Mouse (Mus musculus): Measurements from ENCODE around the gene Cdca3.

Gene Cdca3

GRCm38 (mm10) chr6:124863658-124864298 is 34.4 kb downstream of the Cdca3 start, which contains the start of gene Gpr162:
Gene Gpr162, minus strand, starts transcription at chr6:124863983.
- WGBS: 2% methylated on average over 36 of the region's 43 CpGs

DNA sequence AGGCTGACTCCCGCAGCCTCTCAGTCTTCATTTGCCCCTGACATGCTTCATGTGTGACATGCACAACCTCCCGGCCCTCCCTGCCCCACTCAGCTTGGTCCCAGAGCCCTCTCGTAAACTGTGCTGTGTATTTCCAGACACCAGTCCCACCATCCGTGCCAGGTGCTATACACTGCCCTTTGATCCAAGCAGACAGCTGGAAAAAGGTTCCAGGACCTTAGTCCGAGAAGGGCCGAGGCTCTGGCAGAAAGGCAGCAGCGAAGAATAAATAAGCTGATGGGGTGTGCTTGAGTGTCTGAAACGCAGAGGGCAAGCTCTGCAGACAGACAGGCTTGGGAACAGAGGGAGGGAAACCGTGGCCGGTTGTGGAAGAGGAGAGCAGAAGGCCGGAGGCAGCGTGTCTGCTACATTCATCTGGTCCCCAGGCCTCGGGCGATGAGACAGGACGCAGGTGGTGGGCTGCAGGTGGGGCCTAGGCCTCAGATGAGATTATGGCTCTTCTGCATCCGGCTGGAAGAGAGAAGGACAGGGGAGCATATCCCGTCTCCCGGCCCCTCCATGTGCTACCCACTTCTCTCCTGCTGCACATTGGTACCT is 36.5 kb downstream of the Cdca3 start:
- WGBS: 78% methylated on average over 17 of the region's 18 CpGs

DNA sequence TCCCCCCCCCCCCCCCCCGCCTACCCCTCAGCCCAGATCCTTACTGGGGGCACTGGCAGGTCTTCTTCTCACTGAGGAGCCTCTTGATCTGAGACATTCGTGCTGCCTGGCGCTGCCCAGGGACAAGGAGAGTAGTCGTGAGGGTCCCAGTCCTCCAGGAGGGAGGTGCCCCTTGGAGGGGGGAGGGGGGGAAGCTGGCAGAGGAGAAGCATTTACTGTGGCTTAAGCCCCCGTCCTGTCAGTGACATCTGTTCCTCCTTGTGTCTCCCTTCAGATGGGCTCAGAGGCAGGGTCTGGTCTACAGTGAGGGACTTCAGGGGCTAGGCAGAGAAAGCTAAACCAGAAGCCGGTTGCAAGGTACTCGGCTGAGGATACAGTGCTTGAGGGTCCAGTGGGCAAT is 37.2 kb downstream of the Cdca3 start:
- WGBS: 76% methylated on average over 7 of the region's 7 CpGs

DNA sequence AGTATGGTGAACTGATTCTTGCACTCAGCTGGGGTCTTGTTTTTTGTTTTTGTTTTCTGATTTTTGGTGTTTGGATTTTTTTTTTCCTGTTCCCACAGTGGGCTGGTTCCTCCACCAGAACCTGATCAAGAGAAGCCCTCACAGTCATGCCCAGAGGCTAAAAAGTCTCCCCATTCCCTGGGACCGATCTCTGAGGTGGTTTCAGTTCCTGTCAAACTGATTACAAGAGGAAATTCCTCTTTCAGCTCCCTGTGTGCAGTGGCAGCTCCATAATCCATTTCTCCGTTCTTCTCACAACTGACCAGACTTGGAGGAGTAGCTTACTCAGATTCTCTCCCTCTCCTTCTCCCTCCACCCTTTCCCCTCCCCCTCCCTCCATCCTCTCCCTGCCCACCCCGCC is 45.0 kb downstream of the Cdca3 start:
- 51% methylated on average over 3 of the region's 3 CpGs for WGBS

GRCm38 (mm10) chr6:124879390-124879789 is 50.0 kb downstream of the Cdca3 start:
- WGBS: 82% methylated on average over 6 of the region's 6 CpGs

DNA sequence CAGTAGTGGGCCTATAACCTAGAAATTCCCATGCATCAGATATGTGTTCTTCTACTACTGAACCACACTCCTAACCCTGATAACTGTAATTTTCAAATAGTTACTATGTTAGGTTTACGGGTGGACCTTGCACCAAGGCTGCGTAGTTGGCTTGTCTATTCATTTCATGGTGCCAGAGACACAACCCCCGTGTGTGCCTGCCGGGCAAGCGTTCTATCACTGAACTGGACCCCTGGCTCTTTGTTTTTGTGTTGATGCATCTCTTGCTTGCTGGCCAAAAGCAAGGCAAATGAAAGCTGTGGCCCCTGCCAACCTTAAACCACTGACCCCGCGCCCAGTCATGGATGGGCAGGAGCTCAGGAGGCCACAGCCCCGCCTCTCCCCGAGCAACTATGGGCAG is 52.5 kb downstream of the Cdca3 start:
- WGBS: 87% methylated on average over 9 of the region's 9 CpGs

Measured in cerebral cortex, adult 2 months (tissue).